8 mouse cellular contexts compared by ENCODE assay signal in the genomic region with DNA sequence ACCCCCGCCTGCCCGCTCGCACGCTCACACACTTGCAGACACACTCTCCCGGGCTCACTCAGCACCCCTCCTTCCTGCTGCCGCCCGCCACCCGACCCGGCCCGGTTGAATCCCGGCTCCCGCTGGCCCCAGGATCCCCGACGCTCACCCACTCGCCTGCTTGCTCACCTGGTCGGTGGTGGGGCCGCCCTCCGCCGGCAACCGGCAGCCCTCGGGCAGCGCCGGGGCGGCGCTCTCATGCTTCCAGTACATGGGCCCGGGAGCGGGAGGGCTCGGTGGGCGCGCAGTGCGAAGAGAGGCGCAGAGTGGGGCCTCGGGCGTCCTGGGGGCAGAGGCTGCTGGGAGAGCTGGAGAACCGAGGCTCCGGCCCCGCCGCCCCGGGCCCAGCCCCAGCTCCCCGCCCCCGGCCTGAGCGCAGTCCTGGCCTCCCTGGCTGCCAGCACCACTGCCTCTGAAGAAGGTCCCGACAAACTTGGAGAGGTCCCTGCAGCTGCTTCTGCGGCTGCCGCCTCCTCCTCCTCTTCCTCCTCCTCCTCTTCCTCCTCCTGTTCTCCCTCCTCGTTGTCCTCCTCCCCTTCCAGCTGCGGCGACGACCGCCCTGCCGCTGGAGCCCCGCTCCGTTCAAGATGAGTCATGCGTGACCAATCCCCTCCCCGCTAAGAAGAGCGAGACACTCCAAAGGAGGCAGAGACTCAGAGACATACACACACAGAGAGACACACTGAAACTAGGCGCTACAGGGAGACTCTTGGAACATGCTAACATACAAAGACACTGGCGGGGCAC. TPM values are rescaled to one million over a fixed set of nuclear protein-coding genes. Genes with fewer than 3 reads are reported as not detected.
A peak's percentile ranks its signal among the peaks of the same experiment; 100 is the strongest.
DNase-seq lines count a peak whose midpoint lies in the region; ATAC-seq and TF ChIP-seq lines count a peak whose summit lies in the region.

A gene (minus strand): TSS at position 453 of the 786 bp plus-strand sequence.

- H3K4me2 ChIP-seq in limb, embryonic 15.5 days: peak within 1 kb of the TSS; percentile 93
- peak within 1 kb of the TSS; percentile 71 for H3K4me2 ChIP-seq in stomach, embryonic 14.5 days (replicated peaks; ENCODE audit: low read depth, low read length)

- TF ChIP-seq POLR2A in lung, adult 2 months (IDR thresholded peaks at IDR 0.05; ENCODE audit: borderline replicate concordance, extremely low read depth, low read depth, low read length): no peak

- H3K36me3 ChIP-seq in limb, embryonic 15.5 days: no peaks in the 10 kb centered on the region
- no peaks in the 10 kb centered on the region for H3K36me3 ChIP-seq in stomach, embryonic 14.5 days (ENCODE audit: control insufficient read depth, insufficient read depth, low read length)

- 2% methylated on average over 53 of the region's 58 CpGs for WGBS in lung, adult 2 months
- 1% methylated on average over 51 of the region's 58 CpGs for WGBS in limb, embryonic 15.5 days
- under 1% methylated on average over 54 of the region's 58 CpGs for WGBS in stomach, embryonic 14.5 days

- no peak for TF ChIP-seq CTCF in lung, adult 2 months (IDR thresholded peaks at IDR 0.05; ENCODE audit: insufficient read depth, low read length)

- DNase-seq in lung, adult 2 months: peak; percentile 17
- no peak for DNase-seq in lung, postnatal 14 days
- peak; percentile 49 for DNase-seq in embryo, embryonic 9.5 days (ENCODE audit: extremely low spot score)
- DNase-seq in heart, postnatal 4 days: peak; percentile 33
- no peak for DNase-seq in urinary bladder, postnatal 14 days (ENCODE audit: low spot score)
- no peak for DNase-seq in spleen, postnatal 14 days (ENCODE audit: low spot score in 2 of 2)

- H3K4me3 ChIP-seq in lung, adult 2 months (replicated peaks; ENCODE audit: extremely low read depth, low read depth, low read length): peak within 1 kb of the TSS; percentile 45
- peak within 1 kb of the TSS; percentile 46 for H3K4me3 ChIP-seq in limb, embryonic 15.5 days
- peak within 1 kb of the TSS; percentile 30 for H3K4me3 ChIP-seq in stomach, embryonic 14.5 days (ENCODE audit: low read depth, low read length)

- peak within 1 kb of the TSS; percentile 23; the same call in 1 of the 2 replicates for H3K9ac ChIP-seq in limb, embryonic 15.5 days
- no peak within 1 kb of the TSS for H3K9ac ChIP-seq in stomach, embryonic 14.5 days (replicated peaks; ENCODE audit: low read depth, low read length)

- peaks cover 95% of the 10 kb centered on the region for H3K27me3 ChIP-seq in limb, embryonic 15.5 days
- H3K27me3 ChIP-seq in stomach, embryonic 14.5 days (ENCODE audit: control insufficient read depth, insufficient read depth, low read length): peaks cover 63% of the 10 kb centered on the region

- no peak within 1 kb of the TSS for H3K27ac ChIP-seq in limb, embryonic 15.5 days
- no peak within 1 kb of the TSS for H3K27ac ChIP-seq in stomach, embryonic 14.5 days (ENCODE audit: low read length)

- H3K4me1 ChIP-seq in lung, adult 2 months (ENCODE audit: control insufficient read depth, insufficient read depth, low read length): peaks cover 5% of the 10 kb centered on the region; the same call in 1 of the 2 replicates
- H3K4me1 ChIP-seq in limb, embryonic 15.5 days: peaks cover 37% of the 10 kb centered on the region
- H3K4me1 ChIP-seq in stomach, embryonic 14.5 days (ENCODE audit: control insufficient read depth, insufficient read depth, low read length): peaks cover 23% of the 10 kb centered on the region

- 0 out of 2 replicates have a peak, but pooled peaks have one; percentile 35 for ATAC-seq in limb, embryonic 15.5 days (ENCODE audit: insufficient number of reproducible peaks, low FRiP score, low TSS enrichment, low read depth)
- peak; percentile 51; the same call in 1 of the 2 replicates for ATAC-seq in stomach, embryonic 14.5 days (ENCODE audit: insufficient number of reproducible peaks, insufficient read depth, low FRiP score, low read depth)

- no peaks in the 10 kb centered on the region for H3K9me3 ChIP-seq in limb, embryonic 15.5 days
- H3K9me3 ChIP-seq in stomach, embryonic 14.5 days (ENCODE audit: control insufficient read depth, low read depth, low read length): no peaks in the 10 kb centered on the region

RNA-seq across cellular contexts. Expression of the gene that starts here (rescaled TPM):
- polyA plus RNA-seq in lung, adult 2 months (2012; rRNA removed): 1.8 and 3.6 TPM in 2 replicates
- total RNA-seq in heart, postnatal 4 days (2021): 1 to 10 TPM; 6.7 to 8.6 TPM
- polyA plus RNA-seq in limb, embryonic 15.5 days (2015; fragmentation: Nextera tagmentation; extraction: Ambion mirVana): 0.65 and 0.92 TPM in 2 replicates
- polyA plus RNA-seq in stomach, embryonic 14.5 days (2014; fragmentation: Nextera tagmentation; extraction: Ambion mirVana): 0.87 and 1.5 TPM in 2 replicates

Comparison
In these comparisons a context has a peak if more than half of its experiments do, and no peak if none do; other contexts are left out.
1. DNase-seq: peak in lung, adult 2 months (single experiment), embryo, embryonic 9.5 days (single experiment) and heart, postnatal 4 days (single experiment); none in lung, postnatal 14 days (single experiment), urinary bladder, postnatal 14 days (single experiment) and spleen, postnatal 14 days (0 of 2).
2. Peak in ATAC-seq, H3K4me3 ChIP-seq, H3K9ac ChIP-seq and H3K4me2 ChIP-seq in limb, embryonic 15.5 days; RNA of the gene not detected or under 1 TPM.
3. Peak in every context shown above with its lines, with median percentiles within 50 percentile points of each other: H3K4me3 ChIP-seq.